Comparison of ENCODE assay signal across 9 mouse cellular contexts in the genomic region with DNA sequence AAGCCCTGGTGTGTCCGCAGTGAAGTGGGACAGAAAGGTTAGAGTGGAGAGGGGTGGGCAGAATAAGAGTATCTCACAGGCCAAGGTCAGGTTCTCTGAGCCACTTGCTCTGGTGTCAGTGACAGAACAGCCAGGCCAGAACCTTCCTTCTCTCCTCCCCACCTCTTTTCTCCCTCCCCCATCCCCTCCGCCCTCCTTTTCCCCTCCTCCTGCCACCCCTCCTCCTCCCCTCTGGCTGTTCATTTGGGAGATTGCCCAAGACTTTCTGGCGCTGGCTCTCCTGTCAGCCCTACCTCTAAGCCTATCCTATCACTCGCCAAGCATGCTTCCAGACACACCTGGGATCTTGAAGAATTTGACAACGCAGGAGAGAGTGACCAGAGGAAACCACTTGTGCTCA. TPM values are rescaled to one million over a fixed set of nuclear protein-coding genes. Genes with fewer than 3 reads are reported as not detected.
DNase-seq lines count a peak whose midpoint lies in the region; ATAC-seq and TF ChIP-seq lines count a peak whose summit lies in the region.
"Had no signal": no experiment of that assay in that cellular context is flagged by ENCODE, and none has a peak within 500 bp of the region (broad histone marks: within the 10 kb centered on the region; RNA-seq: fewer than 3 reads in every experiment).

No protein-coding gene starts in this region.

- 8% methylated on average over 5 of the region's 5 CpGs for WGBS in forebrain, embryonic 13.5 days
- 3% methylated on average over 4 of the region's 5 CpGs for WGBS in hindbrain, embryonic 13.5 days
- 3% methylated on average over 5 of the region's 5 CpGs for WGBS in lung, postnatal 0 days

- H3K36me3 ChIP-seq in megakaryocyte, embryonic 14.5 days (replicated peaks; ENCODE audit: low read length), result peaks cover 50% of the 10 kb centered on the region
- H3K36me3 ChIP-seq in forebrain, embryonic 13.5 days (ENCODE audit: poor library complexity, severe bottlenecking), result no peaks in the 10 kb centered on the region
- H3K36me3 ChIP-seq in hindbrain, embryonic 13.5 days, result no peaks in the 10 kb centered on the region
- no peaks in the 10 kb centered on the region for H3K36me3 ChIP-seq in lung, postnatal 0 days (ENCODE audit: insufficient read depth, low read length)

- H3K4me1 ChIP-seq in megakaryocyte, embryonic 14.5 days, result peaks cover 77% of the 10 kb centered on the region
- peaks cover 18% of the 10 kb centered on the region for H3K4me1 ChIP-seq in forebrain, embryonic 13.5 days
- H3K4me1 ChIP-seq in hindbrain, embryonic 13.5 days (replicated peaks), result peaks cover 20% of the 10 kb centered on the region
- no peaks in the 10 kb centered on the region; the same call in 1 of the 2 replicates for H3K4me1 ChIP-seq in lung, postnatal 0 days (ENCODE audit: insufficient read depth, low read depth, low read length)

- TF ChIP-seq CTCF in lung, postnatal 0 days (IDR thresholded peaks at IDR 0.05), result no peak

- no peak overlapping the region for H3K27ac ChIP-seq in forebrain, embryonic 13.5 days
- H3K27ac ChIP-seq in hindbrain, embryonic 13.5 days, result no peak overlapping the region
- peak overlapping the region; percentile 55 for H3K27ac ChIP-seq in lung, postnatal 0 days (ENCODE audit: low read length)

- H3K4me2 ChIP-seq in forebrain, embryonic 13.5 days, result peak overlapping the region; percentile 91
- H3K4me2 ChIP-seq in hindbrain, embryonic 13.5 days, result peak overlapping the region; percentile 94
- peak overlapping the region; percentile 54 for H3K4me2 ChIP-seq in lung, postnatal 0 days (replicated peaks; ENCODE audit: low read depth, low read length)

- ATAC-seq in megakaryocyte, adult 5-6 weeks (ENCODE audit: poor library complexity, severe bottlenecking), result no peak
- no peak for ATAC-seq in forebrain, embryonic 13.5 days
- ATAC-seq in hindbrain, embryonic 13.5 days (ENCODE audit: low FRiP score), result no peak
- peak; percentile 60 for ATAC-seq in lung, postnatal 0 days
- ATAC-seq in granulocyte monocyte progenitor cell, adult 5-6 weeks (replicated peaks; ENCODE audit: poor library complexity, severe bottlenecking), result no peak

- peak; percentile 86 for DNase-seq in lung, postnatal 0 days (ENCODE audit: low spot score)
- DNase-seq in frontal cortex, adult 2 months (ENCODE audit: extremely low spot score in 1 of 2, low spot score in 1 of 2), result no peak
- no peak for DNase-seq in layer of hippocampus, adult 11-12 months (ENCODE audit: low spot score)

- H3K9me3 ChIP-seq in megakaryocyte, embryonic 14.5 days, result peaks cover 4% of the 10 kb centered on the region
- peaks cover 6% of the 10 kb centered on the region; the same call in 1 of the 2 replicates for H3K9me3 ChIP-seq in forebrain, embryonic 13.5 days (replicated peaks)
- H3K9me3 ChIP-seq in hindbrain, embryonic 13.5 days, result no peaks in the 10 kb centered on the region
- no peaks in the 10 kb centered on the region for H3K9me3 ChIP-seq in lung, postnatal 0 days (ENCODE audit: low read length)

- TF ChIP-seq EP300 in lung, postnatal 0 days (IDR thresholded peaks at IDR 0.05), result 0 out of 2 replicates have a peak, but pooled peaks have one; percentile 46

- H3K9ac ChIP-seq in forebrain, embryonic 13.5 days, result no peak overlapping the region
- H3K9ac ChIP-seq in hindbrain, embryonic 13.5 days, result peak overlapping the region; percentile 72; the same call in 1 of the 2 replicates
- 0 out of 2 replicates have a peak overlapping the region, but pooled peaks have one; percentile 16 for H3K9ac ChIP-seq in lung, postnatal 0 days (replicated peaks; ENCODE audit: low read depth)

- peak overlapping the region; percentile 95 for H3K4me3 ChIP-seq in megakaryocyte, embryonic 14.5 days (replicated peaks)
- H3K4me3 ChIP-seq in forebrain, embryonic 13.5 days, result peak overlapping the region; percentile 43; the same call in 1 of the 2 replicates
- peak overlapping the region; percentile 45; the same call in 1 of the 2 replicates for H3K4me3 ChIP-seq in hindbrain, embryonic 13.5 days
- peak overlapping the region; percentile 40 for H3K4me3 ChIP-seq in lung, postnatal 0 days (ENCODE audit: low read depth, low read length)
- H3K4me3 ChIP-seq: myocyte had no signal

- no peaks in the 10 kb centered on the region for H3K27me3 ChIP-seq in megakaryocyte, embryonic 14.5 days (replicated peaks)
- H3K27me3 ChIP-seq in forebrain, embryonic 13.5 days, result peaks cover 35% of the 10 kb centered on the region
- H3K27me3 ChIP-seq in hindbrain, embryonic 13.5 days, result peaks cover 38% of the 10 kb centered on the region
- 0 out of 2 replicates have a peak, but pooled peaks cover 7% of the 10 kb centered on the region for H3K27me3 ChIP-seq in lung, postnatal 0 days (replicated peaks; ENCODE audit: insufficient read depth, low read length)

RNA-seq across cellular contexts. Expression of a gene that starts 1.2 kb away (rescaled TPM):
- polyA plus RNA-seq in megakaryocyte, embryonic 14.5 days (2012; ENCODE audit: insufficient read depth, low replicate concordance), result 75.1 and 120 TPM in 2 replicates
- 5.1 and 6.2 TPM in 2 replicates for total RNA-seq in megakaryocyte, adult 5-6 weeks (2015)
- total RNA-seq in megakaryocyte, adult 5-6 weeks (2017), result 5.1 and 5.6 TPM in 2 replicates
- 0.20 TPM in 1 of 2 replicates, not detected in the other for polyA plus RNA-seq in forebrain, embryonic 13.5 days (2015; fragmentation: Nextera tagmentation; extraction: Ambion mirVana)
- 0.39 and 0.40 TPM in 2 replicates for polyA plus RNA-seq in hindbrain, embryonic 13.5 days (2015; fragmentation: Nextera tagmentation; extraction: Ambion mirVana)
- 12.1 and 13.9 TPM in 2 replicates for polyA plus RNA-seq in lung, postnatal 0 days (2015; fragmentation: Nextera tagmentation; extraction: Ambion mirVana)
- 15.4 and 21.0 TPM in 2 replicates for polyA plus RNA-seq in frontal cortex, adult 2 months (2012; rRNA removed)
- total RNA-seq in granulocyte monocyte progenitor cell, adult 5-6 weeks (2014; fragmentation: Nextera tagmentation), result 9.3 and 12.8 TPM in 2 replicates
- 27.8 and 28.4 TPM in 2 replicates for total RNA-seq in granulocyte monocyte progenitor cell, adult 5-6 weeks (2017)
- polyA plus RNA-seq: myocyte had no signal

RNA-seq across cellular contexts. Expression of a gene that starts 28.3 kb away (rescaled TPM):
- polyA plus RNA-seq in megakaryocyte, embryonic 14.5 days (2012; ENCODE audit: insufficient read depth, low replicate concordance), result 3.6 and 7.2 TPM in 2 replicates
- total RNA-seq in megakaryocyte, adult 5-6 weeks (2015), result 3.7 and 4.8 TPM in 2 replicates
- 4.2 and 5.7 TPM in 2 replicates for total RNA-seq in megakaryocyte, adult 5-6 weeks (2017)
- 9.5 and 11.3 TPM in 2 replicates for polyA plus RNA-seq in forebrain, embryonic 13.5 days (2015; fragmentation: Nextera tagmentation; extraction: Ambion mirVana)
- 13.9 and 14.7 TPM in 2 replicates for polyA plus RNA-seq in hindbrain, embryonic 13.5 days (2015; fragmentation: Nextera tagmentation; extraction: Ambion mirVana)
- polyA plus RNA-seq in lung, postnatal 0 days (2015; fragmentation: Nextera tagmentation; extraction: Ambion mirVana), result 5.9 and 6.2 TPM in 2 replicates
- polyA plus RNA-seq in frontal cortex, adult 2 months (2012; rRNA removed), result 13.7 and 14.0 TPM in 2 replicates
- 9.7 and 11.5 TPM in 2 replicates for total RNA-seq in granulocyte monocyte progenitor cell, adult 5-6 weeks (2014; fragmentation: Nextera tagmentation)
- total RNA-seq in granulocyte monocyte progenitor cell, adult 5-6 weeks (2017), result 6.5 and 8.3 TPM in 2 replicates

RNA-seq across cellular contexts. Expression of a gene that starts 34.0 kb away (rescaled TPM):
- 1.2 TPM in 1 of 2 replicates, not detected in the other for polyA plus RNA-seq in megakaryocyte, embryonic 14.5 days (2012; ENCODE audit: insufficient read depth, low replicate concordance)
- total RNA-seq in megakaryocyte, adult 5-6 weeks (2015), result 25.0 and 26.8 TPM in 2 replicates
- total RNA-seq in megakaryocyte, adult 5-6 weeks (2017), result 14.2 and 20.7 TPM in 2 replicates
- 0.76 and 0.84 TPM in 2 replicates for polyA plus RNA-seq in forebrain, embryonic 13.5 days (2015; fragmentation: Nextera tagmentation; extraction: Ambion mirVana)
- polyA plus RNA-seq in hindbrain, embryonic 13.5 days (2015; fragmentation: Nextera tagmentation; extraction: Ambion mirVana), result 0.96 and 1.0 TPM in 2 replicates
- 27.0 and 30.4 TPM in 2 replicates for polyA plus RNA-seq in lung, postnatal 0 days (2015; fragmentation: Nextera tagmentation; extraction: Ambion mirVana)
- 2.7 and 3.4 TPM in 2 replicates for polyA plus RNA-seq in frontal cortex, adult 2 months (2012; rRNA removed)
- total RNA-seq in granulocyte monocyte progenitor cell, adult 5-6 weeks (2014; fragmentation: Nextera tagmentation), result not detected in 2 replicates
- total RNA-seq in granulocyte monocyte progenitor cell, adult 5-6 weeks (2017), result 0.82 and 1.3 TPM in 2 replicates

Comparison
In these comparisons a context has a peak if more than half of its experiments do, and no peak if none do; other contexts are left out.
1. H3K4me3 ChIP-seq: peak in every context shown above with its lines; median percentile 95 in megakaryocyte, embryonic 14.5 days; 45 in hindbrain, embryonic 13.5 days; 43 in forebrain, embryonic 13.5 days; 40 in lung, postnatal 0 days.